Mouse (Mus musculus): Measurements from ENCODE around the gene Postn.

DNA sequence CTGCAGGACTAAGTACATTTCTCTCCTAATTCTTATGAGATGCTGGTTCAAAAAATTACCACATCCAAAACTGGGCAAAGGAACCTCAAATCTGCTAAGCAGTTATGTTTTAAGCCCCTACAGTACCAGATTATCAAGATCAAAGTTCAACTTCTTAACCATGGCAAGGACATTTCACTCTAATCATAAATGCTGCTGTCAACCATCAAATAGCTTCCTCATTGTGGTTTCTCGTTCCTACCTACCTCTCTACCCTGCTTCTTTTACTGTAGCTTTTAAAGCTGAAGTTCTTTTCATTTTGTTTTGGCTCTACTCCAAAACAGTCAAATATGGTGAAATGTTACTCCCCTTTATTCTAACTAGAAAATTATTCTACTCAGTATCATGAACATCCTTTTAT is 17.2 kb downstream of the Postn start:
- TF ChIP-seq CTCF (conservative IDR thresholded peaks at IDR 0.05; ENCODE audit: low read length) (no peak), NANOG (IDR thresholded peaks at IDR 0.05; ENCODE audit: borderline replicate concordance, low read length) (no peak)
